Mouse (Mus musculus): ENCODE measurements around the gene Cox16.

Cox16 gene

DNA sequence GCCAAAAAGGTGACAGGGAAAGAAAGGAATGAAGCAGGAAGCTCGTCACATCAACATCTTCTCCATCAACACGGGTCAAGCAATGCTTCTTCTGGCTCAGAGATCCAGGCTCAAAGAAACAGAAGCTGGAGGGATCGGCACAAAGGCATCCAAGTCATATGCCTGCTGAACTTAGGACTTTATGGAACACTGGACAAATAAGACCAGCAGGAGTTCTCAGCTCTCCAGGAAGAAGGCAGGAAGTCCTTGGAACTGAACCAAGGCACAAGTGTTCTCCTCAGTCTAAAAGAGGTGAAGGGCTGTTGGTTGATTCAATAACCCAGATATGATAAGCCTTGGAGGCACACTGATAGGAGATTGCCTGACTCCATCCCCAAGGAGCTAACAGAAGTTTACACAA lies 159.9 kb downstream of the Cox16 start:
- no peak for DNase-seq (ENCODE audit: low read depth in 2 of 2, low spot score in 2 of 2)

DNA sequence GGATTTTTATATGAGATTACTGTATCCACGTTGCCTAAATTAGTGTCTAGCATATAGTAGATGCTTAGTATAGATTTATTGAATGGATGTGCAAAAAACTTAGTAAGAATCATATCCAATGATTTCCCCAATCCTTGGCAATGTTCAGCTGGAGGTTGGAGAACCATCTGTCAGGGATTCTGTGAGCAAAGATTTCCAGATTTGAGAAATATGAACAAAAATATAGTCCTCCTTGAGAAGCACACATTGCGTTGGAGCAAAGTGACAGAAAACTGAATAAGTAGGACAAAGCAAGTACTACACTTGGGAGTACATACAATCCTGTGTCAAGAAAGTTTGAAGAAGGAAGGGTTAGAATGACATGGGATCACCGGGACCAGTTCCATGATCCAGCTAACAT lies 160.8 kb downstream of the Cox16 start:
- DNase-seq (ENCODE audit: low read depth in 2 of 2, low spot score in 2 of 2): no peak

DNA sequence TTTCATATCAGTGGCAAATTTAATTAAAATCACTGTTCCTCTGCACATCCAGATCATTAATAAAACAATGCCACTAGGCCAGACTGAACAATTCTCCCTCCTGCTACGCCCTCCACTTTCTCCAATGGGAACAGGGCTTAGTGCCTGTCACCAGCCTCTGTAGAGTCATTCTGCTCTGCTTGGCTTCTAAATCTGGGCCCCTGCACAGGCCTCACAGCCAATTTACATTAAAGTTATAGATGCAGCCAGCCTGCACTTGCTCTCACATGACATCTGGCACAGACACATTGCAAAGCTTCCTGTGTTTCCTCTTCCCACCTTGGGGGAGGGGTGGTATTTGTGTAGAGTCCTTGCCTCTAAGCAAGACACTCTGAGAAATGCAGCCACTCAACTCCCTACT lies 163.9 kb downstream of the Cox16 start:
- DNase-seq (ENCODE audit: low read depth in 2 of 2, low spot score in 2 of 2): no peak

DNA sequence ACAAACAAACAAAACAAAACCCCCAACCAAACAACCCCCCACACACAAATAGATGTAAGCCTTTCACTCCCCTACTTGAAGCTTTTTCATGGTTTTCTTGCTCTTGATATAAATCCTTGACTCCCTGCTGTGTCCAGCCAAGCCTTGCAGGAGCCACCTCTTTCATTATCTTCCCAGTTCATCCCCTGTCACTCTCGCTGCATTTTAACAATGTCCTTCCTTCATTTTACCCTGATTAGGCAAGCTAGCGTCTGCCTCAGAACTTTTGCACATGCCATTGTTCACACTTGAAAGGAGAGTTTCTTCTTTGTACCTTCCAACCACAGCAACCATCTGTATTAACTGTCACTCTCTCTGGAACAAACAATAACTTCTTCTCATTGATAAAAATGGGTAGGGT lies 167.1 kb downstream of the Cox16 start:
- no peak for DNase-seq (ENCODE audit: low read depth in 2 of 2, low spot score in 2 of 2)

DNA sequence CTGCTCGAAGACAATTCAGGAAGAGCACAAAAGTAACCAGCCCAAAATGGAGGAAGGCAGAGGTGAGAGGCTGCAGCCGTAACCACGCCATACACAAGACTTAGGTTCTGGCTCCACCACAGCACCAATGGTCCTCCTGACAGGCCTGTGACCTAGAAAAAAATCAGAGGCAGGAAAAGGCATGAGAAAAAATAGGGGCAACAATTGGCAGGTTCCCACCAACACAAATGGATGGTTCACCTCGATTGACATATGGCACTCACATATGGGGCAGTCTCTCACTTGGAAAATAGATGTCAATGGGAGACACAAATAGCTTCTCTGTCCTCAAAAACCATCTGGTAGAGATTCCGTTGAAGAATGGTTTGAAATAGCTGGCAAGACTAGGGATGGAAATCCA lies 169.0 kb downstream of the Cox16 start:
- no peak for DNase-seq (ENCODE audit: low read depth in 2 of 2, low spot score in 2 of 2)
